Mouse (Mus musculus): ENCODE measurements at regions not wholly inside any gene's neighbourhood (a gene's known extent, or its start where the extent isn't known, plus 50 kb on each side); places are given as distances from the start of the nearest gene placed in this dataset.

DNA sequence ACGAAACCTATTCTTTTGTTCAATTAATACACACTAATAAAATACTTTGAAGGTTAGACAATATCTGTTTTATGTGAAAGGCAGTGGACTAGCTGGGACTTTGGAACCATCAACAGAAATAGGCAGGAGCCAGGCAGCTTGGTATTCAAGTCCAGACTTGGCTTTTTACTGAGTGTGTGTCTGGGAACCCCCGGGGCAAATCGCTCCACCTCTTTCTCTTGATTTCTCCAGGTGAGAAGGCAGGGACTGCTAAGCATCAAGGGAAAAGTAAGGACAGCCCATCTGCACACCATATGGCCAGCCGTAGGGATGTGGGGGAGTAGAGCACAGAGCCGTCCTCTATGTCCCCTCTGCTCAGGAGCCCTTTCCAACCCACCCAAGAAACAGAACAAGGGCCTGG is 186.5 kb downstream of the Snx10 start:
- TF ChIP-seq CTCF (IDR thresholded peaks at IDR 0.05; ENCODE audit: low read depth) = no peak
- no peak for TF ChIP-seq EP300 (IDR thresholded peaks at IDR 0.05; ENCODE audit: low read depth)
- no peaks in the 10 kb centered on the region for H3K27me3 ChIP-seq (ENCODE audit: control insufficient read depth, insufficient read depth, low read length)
- 80% methylated on average over 5 of the region's 5 CpGs for WGBS
- no peak overlapping the region for H3K9ac ChIP-seq (replicated peaks; ENCODE audit: low read depth, low read length)
- no peak overlapping the region for H3K4me3 ChIP-seq (ENCODE audit: low read depth, low read length)
- no peak overlapping the region for H3K4me2 ChIP-seq (ENCODE audit: low read depth, low read length)
- H3K36me3 ChIP-seq (replicated peaks; ENCODE audit: control insufficient read depth, insufficient read depth, low read length) = no peaks in the 10 kb centered on the region
- H3K9me3 ChIP-seq (replicated peaks; ENCODE audit: control insufficient read depth, low read length) = no peaks in the 10 kb centered on the region
- DNase-seq (ENCODE audit: low spot score) (no peak), ATAC-seq (ENCODE audit: insufficient read depth, low read depth) (no peak)
- 0 out of 2 replicates have a peak, but pooled peaks cover 12% of the 10 kb centered on the region for H3K4me1 ChIP-seq (ENCODE audit: control insufficient read depth, insufficient read depth)
- H3K27ac ChIP-seq (ENCODE audit: low read depth) = no peak overlapping the region

DNA sequence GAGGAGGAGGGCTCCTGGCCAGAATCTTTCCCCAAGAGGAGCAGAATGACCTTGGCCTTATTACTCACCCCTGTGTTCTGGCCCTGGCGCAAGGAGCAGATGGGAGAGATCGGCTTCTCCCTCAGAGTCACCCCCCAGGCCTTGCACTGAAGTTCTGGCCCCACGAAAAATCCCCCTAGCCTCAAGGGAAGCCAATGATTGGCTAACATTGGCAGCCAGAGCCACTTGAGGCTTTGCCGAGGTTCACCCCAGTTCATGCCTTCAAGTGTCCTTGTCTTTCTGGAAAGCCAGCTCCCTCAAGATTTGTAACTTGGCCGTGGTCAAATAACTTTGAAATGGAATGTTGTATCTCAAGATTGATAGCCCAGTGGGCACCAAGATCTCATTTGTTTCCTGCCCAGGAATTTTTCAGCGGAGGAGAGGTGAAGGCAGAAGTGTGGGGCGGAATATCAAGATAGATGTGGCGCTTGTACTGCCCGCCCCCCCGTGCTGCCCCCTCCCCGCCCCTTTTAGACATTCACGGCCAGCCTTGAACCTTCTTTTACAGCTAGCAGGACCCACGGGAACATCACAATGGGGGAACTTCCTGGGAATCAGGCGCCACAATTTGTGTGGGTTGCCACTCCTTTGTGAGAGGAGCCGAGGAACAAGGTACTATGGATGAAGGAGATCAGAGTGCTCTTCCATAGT is 187.4 kb downstream of the Snx10 start:
- no peak overlapping the region for H3K27ac ChIP-seq (ENCODE audit: low read depth)
- H3K4me3 ChIP-seq (ENCODE audit: low read depth, low read length) = no peak overlapping the region
- 73% methylated on average over 15 of the region's 15 CpGs for WGBS
- H3K4me1 ChIP-seq (ENCODE audit: control insufficient read depth, insufficient read depth) = 0 out of 2 replicates have a peak, but pooled peaks cover 12% of the 10 kb centered on the region
- H3K27me3 ChIP-seq (ENCODE audit: control insufficient read depth, insufficient read depth, low read length) = no peaks in the 10 kb centered on the region
- H3K9me3 ChIP-seq (replicated peaks; ENCODE audit: control insufficient read depth, low read length) = no peaks in the 10 kb centered on the region
- no peak overlapping the region for H3K9ac ChIP-seq (replicated peaks; ENCODE audit: low read depth, low read length)
- no peak overlapping the region for H3K4me2 ChIP-seq (ENCODE audit: low read depth, low read length)
- TF ChIP-seq CTCF (IDR thresholded peaks at IDR 0.05; ENCODE audit: low read depth) (no peak), EP300 (IDR thresholded peaks at IDR 0.05; ENCODE audit: low read depth) (no peak)
- DNase-seq (ENCODE audit: low spot score) (no peak), ATAC-seq (ENCODE audit: insufficient read depth, low read depth) (no peak)
- no peaks in the 10 kb centered on the region for H3K36me3 ChIP-seq (replicated peaks; ENCODE audit: control insufficient read depth, insufficient read depth, low read length)

GRCm38 (mm10) chr6:51711616-51711970 is 187.9 kb downstream of the Snx10 start:
- H3K36me3 ChIP-seq (replicated peaks; ENCODE audit: control insufficient read depth, insufficient read depth, low read length) = no peaks in the 10 kb centered on the region
- ATAC-seq (ENCODE audit: insufficient read depth, low read depth) (no peak), DNase-seq (ENCODE audit: low spot score) (no peak)
- no peak overlapping the region for H3K4me3 ChIP-seq (ENCODE audit: low read depth, low read length)
- no peaks in the 10 kb centered on the region for H3K9me3 ChIP-seq (replicated peaks; ENCODE audit: control insufficient read depth, low read length)
- H3K4me1 ChIP-seq (ENCODE audit: control insufficient read depth, insufficient read depth) = 0 out of 2 replicates have a peak, but pooled peaks cover 12% of the 10 kb centered on the region
- H3K27ac ChIP-seq (ENCODE audit: low read depth) = no peak overlapping the region
- TF ChIP-seq CTCF (IDR thresholded peaks at IDR 0.05; ENCODE audit: low read depth) (no peak), EP300 (IDR thresholded peaks at IDR 0.05; ENCODE audit: low read depth) (no peak)
- H3K4me2 ChIP-seq (ENCODE audit: low read depth, low read length) = no peak overlapping the region
- no peak overlapping the region for H3K9ac ChIP-seq (replicated peaks; ENCODE audit: low read depth, low read length)
- H3K27me3 ChIP-seq (ENCODE audit: control insufficient read depth, insufficient read depth, low read length) = no peaks in the 10 kb centered on the region
- 84% methylated on average over 7 of the region's 7 CpGs for WGBS

DNA sequence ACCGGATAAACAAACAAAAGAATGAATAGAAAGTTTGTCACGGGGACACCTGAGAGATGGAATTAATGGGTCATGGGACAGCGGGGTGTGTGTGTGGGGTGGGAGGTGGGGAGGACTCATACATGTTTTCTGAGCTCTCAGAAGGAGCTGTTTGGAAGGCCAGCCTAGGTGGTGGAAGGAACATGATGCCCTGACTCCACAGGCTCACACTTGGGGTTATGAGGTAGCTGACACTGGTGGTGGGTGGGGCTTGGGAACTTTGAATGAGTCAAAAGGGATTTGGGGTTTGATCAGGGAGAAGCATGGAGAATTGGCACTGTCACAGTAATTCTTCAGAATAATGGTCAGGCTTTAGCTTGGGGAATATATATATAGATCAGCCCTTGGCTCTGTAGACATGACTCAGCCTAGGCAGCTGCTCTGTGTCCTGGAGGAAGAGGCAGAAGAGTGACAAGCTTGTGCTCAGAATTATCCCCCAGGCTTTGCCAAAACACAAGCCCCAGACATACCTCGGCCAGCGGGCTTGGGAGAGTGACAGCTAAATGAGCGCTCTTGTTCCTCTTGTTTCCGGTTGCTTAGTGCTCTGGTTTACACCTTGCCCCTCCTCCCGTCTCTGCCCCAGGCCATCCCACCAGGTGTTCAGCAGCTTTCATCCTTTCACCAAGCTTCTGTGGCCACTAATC is 191.6 kb downstream of the Snx10 start:
- WGBS = 50% methylated on average over 8 of the region's 8 CpGs
- H3K36me3 ChIP-seq (replicated peaks; ENCODE audit: control insufficient read depth, insufficient read depth, low read length) = no peaks in the 10 kb centered on the region
- H3K27me3 ChIP-seq (ENCODE audit: control insufficient read depth, insufficient read depth, low read length) = no peaks in the 10 kb centered on the region
- TF ChIP-seq EP300 (IDR thresholded peaks at IDR 0.05; ENCODE audit: low read depth) = no peak
- no peak overlapping the region for H3K9ac ChIP-seq (replicated peaks; ENCODE audit: low read depth, low read length)
- H3K4me3 ChIP-seq (ENCODE audit: low read depth, low read length) = no peak overlapping the region
- no peak overlapping the region for H3K4me2 ChIP-seq (ENCODE audit: low read depth, low read length)
- ATAC-seq (ENCODE audit: insufficient read depth, low read depth) (no peak), DNase-seq (ENCODE audit: low spot score) (no peak)
- H3K27ac ChIP-seq (ENCODE audit: low read depth) = no peak overlapping the region
- H3K9me3 ChIP-seq (replicated peaks; ENCODE audit: control insufficient read depth, low read length) = no peaks in the 10 kb centered on the region
- H3K4me1 ChIP-seq (ENCODE audit: control insufficient read depth, insufficient read depth) = 0 out of 2 replicates have a peak, but pooled peaks cover 7% of the 10 kb centered on the region

DNA sequence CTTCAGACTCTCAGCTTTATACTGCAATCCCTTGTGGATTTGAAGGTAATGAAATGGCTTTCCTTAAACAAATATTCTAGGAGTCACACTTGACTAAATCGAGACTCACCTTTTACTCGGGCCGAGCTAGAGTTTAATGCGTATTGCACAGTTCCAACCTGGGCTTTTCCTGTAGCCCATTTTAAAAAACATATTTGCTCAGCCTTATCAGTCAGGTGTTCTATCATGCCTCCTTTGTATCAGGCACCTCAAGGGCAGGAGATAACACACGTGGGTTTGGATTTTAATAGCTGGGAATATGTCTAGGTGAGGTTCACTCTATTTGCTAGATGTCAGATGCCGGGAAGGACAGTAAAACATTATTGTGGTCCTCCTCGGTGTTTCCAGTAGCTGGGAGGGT is 193.7 kb downstream of the Snx10 start:
- Histone ChIP-seq H3K4me3 (ENCODE audit: low read depth, low read length) (no peak overlapping the region), H3K36me3 (replicated peaks; ENCODE audit: control insufficient read depth, insufficient read depth, low read length) (no peaks in the 10 kb centered on the region), H3K4me2 (ENCODE audit: low read depth, low read length) (no peak overlapping the region), H3K27ac (ENCODE audit: low read depth) (no peak overlapping the region), H3K4me1 (ENCODE audit: control insufficient read depth, insufficient read depth) (no peaks in the 10 kb centered on the region), H3K9ac (replicated peaks; ENCODE audit: low read depth, low read length) (no peak overlapping the region), H3K9me3 (replicated peaks; ENCODE audit: control insufficient read depth, low read length) (no peaks in the 10 kb centered on the region), H3K27me3 (ENCODE audit: control insufficient read depth, insufficient read depth, low read length) (no peaks in the 10 kb centered on the region)
- 68% methylated on average over 7 of the region's 7 CpGs for WGBS
- DNase-seq (ENCODE audit: low spot score) (no peak), ATAC-seq (ENCODE audit: insufficient read depth, low read depth) (no peak)
- no peak for TF ChIP-seq EP300 (IDR thresholded peaks at IDR 0.05; ENCODE audit: low read depth)
- no peak for TF ChIP-seq CTCF (IDR thresholded peaks at IDR 0.05; ENCODE audit: low read depth)
